Mouse (Mus musculus) monocyte, adult 2 months (primary cell): ENCODE results near the gene Lrig2.
A peak's percentile ranks its signal among the peaks of the same experiment; 100 is the strongest.

Source experiments
- DNase-seq, 2 experiments: peaks; one replicate each; pipeline ENCODE4 v3.0.0; 2022; ENCODE audit warnings: low spot score in 2 of 2, low read depth in 1 of 2

Lrig2 gene

GRCm38 (mm10) chr3:104510771-104511429, 818 bp downstream of the Lrig2 start:
- no peak for DNase-seq

- DNase-seq = no peak
Observed at GRCm38 (mm10) chr3:104501648-104502047, 10.1 kb downstream of the Lrig2 start.

- DNase-seq = no peak
Observed at GRCm38 (mm10) chr3:104500881-104501280, 10.8 kb downstream of the Lrig2 start.

- no peak for DNase-seq
Observed at GRCm38 (mm10) chr3:104496176-104496575, 15.5 kb downstream of the Lrig2 start.

- no peak for DNase-seq
Observed at GRCm38 (mm10) chr3:104480946-104481719, 30.6 kb downstream of the Lrig2 start.

- DNase-seq = no peak
Observed at GRCm38 (mm10) chr3:104478056-104478455, 33.7 kb downstream of the Lrig2 start.

GRCm38 (mm10) chr3:104469421-104469820, 42.3 kb downstream of the Lrig2 start:
- DNase-seq = no peak

- DNase-seq = no peak
Observed at GRCm38 (mm10) chr3:104461226-104461625, 50.5 kb downstream of the Lrig2 start.

- DNase-seq = no peak
Observed at GRCm38 (mm10) chr3:104458588-104458987, 53.1 kb downstream of the Lrig2 start.

GRCm38 (mm10) chr3:104455506-104456275, 56.0 kb downstream of the Lrig2 start:
- no peak for DNase-seq

GRCm38 (mm10) chr3:104447240-104447639, 64.5 kb downstream of the Lrig2 start:
- no peak for DNase-seq

- DNase-seq = no peak
Observed at GRCm38 (mm10) chr3:104446689-104447088, 65.0 kb downstream of the Lrig2 start.

- no peak for DNase-seq
Observed at GRCm38 (mm10) chr3:104445576-104445975, 66.1 kb downstream of the Lrig2 start.

- DNase-seq = no peak
Observed at GRCm38 (mm10) chr3:104444946-104445460, 66.7 kb downstream of the Lrig2 start.

GRCm38 (mm10) chr3:104444082-104444481, 67.6 kb downstream of the Lrig2 start:
- DNase-seq = no peak

GRCm38 (mm10) chr3:104442357-104442756, 69.4 kb downstream of the Lrig2 start:
- no peak for DNase-seq

GRCm38 (mm10) chr3:104441870-104442283, 69.8 kb downstream of the Lrig2 start:
- peak; percentile 90 to 91 for DNase-seq

- no peak for DNase-seq
Observed at GRCm38 (mm10) chr3:104441435-104441834, 70.3 kb downstream of the Lrig2 start.

GRCm38 (mm10) chr3:104438777-104439176, 72.9 kb downstream of the Lrig2 start:
- no peak for DNase-seq

- DNase-seq = no peak
Observed at GRCm38 (mm10) chr3:104437576-104437975, 74.1 kb downstream of the Lrig2 start.

GRCm38 (mm10) chr3:104435947-104436346, 75.8 kb downstream of the Lrig2 start:
- no peak for DNase-seq
